Mouse (Mus musculus) liver, postnatal 0 days (tissue): ENCODE data around the gene Tmtc1. TPM values are rescaled to one million over a fixed set of nuclear protein-coding genes. Genes with fewer than 3 reads are reported as not detected.

Source experiments
- ATAC-seq: fragments of 200-750 bp; cut with Nextera tagmentation; 2 replicates; pipeline ENCODE4 v1.8.0; 2017; ENCODE audit warnings: mild to moderate bottlenecking, moderate library complexity
- DNase-seq: peaks from one replicate; pipeline ENCODE4 v3.0.0-alpha.2; 2016
- H3K27ac ChIP-seq: fragments of 300-500 bp; sonication (generic); 2 replicates; pipeline ENCODE4 v1.5.1; 2014; ENCODE audit warnings: antibody characterized with exemption, moderate library complexity, mild to moderate bottlenecking, low read depth
- H3K27me3 ChIP-seq: fragments of 300-500 bp; sonication (generic); 2 replicates; pipeline ENCODE4 v1.6.1; 2014; ENCODE audit warnings: low read length, control low read depth, mixed read lengths; ENCODE audit not compliant: insufficient read depth
- H3K36me3 ChIP-seq: fragments of 300-500 bp; sonication (generic); replicated peaks from 2 replicates; pipeline ENCODE4 v1.6.1; 2014; ENCODE audit warnings: mild to moderate bottlenecking, control low read depth, low read length, moderate library complexity, mixed read lengths; ENCODE audit not compliant: insufficient read depth
- H3K4me1 ChIP-seq: fragments of 300-500 bp; sonication (generic); 2 replicates; pipeline ENCODE4 v1.6.1; 2014; ENCODE audit warnings: antibody characterized with exemption, mild to moderate bottlenecking, control low read depth; ENCODE audit not compliant: insufficient read depth
- H3K4me2 ChIP-seq: fragments of 300-500 bp; sonication (generic); 2 replicates; pipeline ENCODE4 v1.6.1; 2014; ENCODE audit warnings: low read depth, mild to moderate bottlenecking, low read length, moderate library complexity, mixed read lengths
- H3K4me3 ChIP-seq: fragments of 300-500 bp; sonication (generic); 2 replicates; pipeline ENCODE4 v1.5.1; 2014; ENCODE audit warnings: low read depth, low read length
- H3K9ac ChIP-seq: fragments of 300-500 bp; sonication (generic); replicated peaks from 2 replicates; pipeline ENCODE4 v1.6.1; 2014; ENCODE audit warnings: mild to moderate bottlenecking, moderate library complexity
- H3K9me3 ChIP-seq: fragments of 300-500 bp; sonication (generic); 2 replicates; pipeline ENCODE4 v1.6.1; 2016; ENCODE audit warnings: mild to moderate bottlenecking, control low read depth, low read length, mixed read lengths
- CTCF ChIP-seq: sonication (generic); IDR thresholded peaks from 2 replicates; pipeline ENCODE4 v1.5.1; 2016; ENCODE audit warnings: antibody characterized with exemption, low read depth
- EP300 ChIP-seq: IDR thresholded peaks from 2 replicates; pipeline ENCODE4 v1.6.1; 2016; ENCODE audit warnings: antibody characterized with exemption, low read depth, mild to moderate bottlenecking
- WGBS: fragments of 180-500 bp; shearing (Covaris S2); extraction: QIAGEN DNeasy Blood & Tissue Kit; methylation state at CpG from one replicate; pipeline ENCODE4 v1.1.7; 2014; ENCODE audit not compliant: insufficient replicate concordance; 5-methylcytosine and 5-hydroxymethylcytosine counted together
- polyA plus RNA-seq: library from polyadenylated mRNA; unstranded; fragments of >200 nt; fragmentation: Nextera tagmentation; extraction: Ambion mirVana; gene quantifications from 2 replicates; pipeline ENCODE4 v1.2.1, GENCODE M21; 2015

Gene Tmtc1
- polyA plus RNA-seq, 1 experiment from 2014 or later = 0.12 TPM

DNA sequence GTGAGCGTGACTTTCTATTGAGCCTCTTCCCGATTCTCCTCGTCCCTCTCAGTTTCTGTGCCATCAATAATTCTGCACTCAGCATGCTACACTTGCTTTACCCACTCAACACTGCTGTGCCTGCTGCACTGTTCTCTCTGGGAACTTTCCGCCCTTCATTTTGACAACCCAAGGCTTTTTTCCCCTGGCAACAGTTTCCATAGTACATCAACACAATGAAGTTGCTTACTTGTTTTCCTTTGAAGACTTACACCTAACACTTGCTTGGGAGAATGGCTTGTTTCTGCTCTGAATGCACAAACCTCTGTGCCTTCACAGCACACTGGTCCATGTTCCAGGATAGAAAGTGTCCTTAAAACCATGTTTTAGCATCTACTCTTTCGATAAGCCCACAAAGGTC is 46.9 kb downstream of the Tmtc1 start:
- 84% methylated on average over 5 of the region's 5 CpGs for WGBS
- no peaks in the 10 kb centered on the region for H3K4me1 ChIP-seq

DNA sequence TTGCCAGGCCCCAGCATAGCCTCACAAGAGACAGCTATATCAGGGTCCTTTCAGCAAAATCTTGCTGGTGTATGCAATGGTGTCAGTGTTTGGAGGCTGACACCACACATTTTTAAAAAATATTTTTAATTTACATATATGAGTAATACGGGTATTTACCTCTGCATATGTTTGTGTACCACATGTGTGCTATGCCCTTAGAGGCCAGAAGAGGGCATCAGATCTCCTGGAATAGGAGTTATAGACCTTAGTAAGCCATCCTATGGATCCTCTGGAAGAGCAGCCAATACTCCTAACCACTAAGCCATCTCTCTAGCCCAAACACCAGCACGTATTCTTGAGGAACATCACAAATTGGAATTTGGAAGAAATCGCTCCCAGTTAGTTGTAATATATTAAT is 48.9 kb downstream of the Tmtc1 start:
- Histone ChIP-seq H3K4me1 (no peaks in the 10 kb centered on the region), H3K9me3 (no peaks in the 10 kb centered on the region)

More for the DNA sequence above, 46.9 kb downstream of the Tmtc1 start:
- Histone ChIP-seq H3K4me2 (no peak overlapping the region), H3K9ac (no peak overlapping the region), H3K9me3 (no peaks in the 10 kb centered on the region), H3K27ac (no peak overlapping the region), H3K4me3 (no peak overlapping the region), H3K27me3 (no peaks in the 10 kb centered on the region), H3K36me3 (no peaks in the 10 kb centered on the region)
- ATAC-seq = no peak
- TF ChIP-seq CTCF (no peak), EP300 (no peak)
- no peak for DNase-seq

DNA sequence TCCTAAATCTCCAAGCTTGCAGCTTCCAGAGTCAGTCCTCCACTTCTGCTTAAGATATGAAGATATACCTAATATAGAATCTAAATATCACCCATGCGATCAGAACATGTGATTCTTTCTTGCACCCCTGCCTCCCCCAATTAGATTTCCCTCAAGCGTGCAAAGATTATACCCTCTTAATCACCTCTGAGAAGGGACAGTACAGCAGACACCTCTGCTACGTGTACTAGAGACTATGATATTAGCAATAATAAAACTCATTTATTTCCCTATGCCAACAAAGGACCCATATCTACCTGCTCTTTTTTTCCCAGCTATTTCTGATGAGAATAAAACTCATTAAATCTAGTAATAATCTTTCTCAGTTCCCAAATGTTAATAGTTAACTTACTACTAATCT is 49.9 kb downstream of the Tmtc1 start:
- Histone ChIP-seq H3K27me3 (no peaks in the 10 kb centered on the region), H3K27ac (no peak overlapping the region), H3K4me2 (no peak overlapping the region), H3K4me3 (no peak overlapping the region), H3K9me3 (no peaks in the 10 kb centered on the region), H3K9ac (no peak overlapping the region), H3K36me3 (no peaks in the 10 kb centered on the region), H3K4me1 (no peaks in the 10 kb centered on the region)
- WGBS = 80% methylated on average over 3 of the region's 3 CpGs
- TF ChIP-seq EP300 (no peak), CTCF (no peak)
- DNase-seq (no peak), ATAC-seq (no peak)

More for the DNA sequence above, 48.9 kb downstream of the Tmtc1 start:
- 75% methylated on average over 3 of the region's 3 CpGs for WGBS
- no peaks in the 10 kb centered on the region for H3K27me3 ChIP-seq
- H3K4me3 ChIP-seq = no peak overlapping the region
- ATAC-seq (no peak), DNase-seq (no peak)
- H3K27ac ChIP-seq = no peak overlapping the region
- TF ChIP-seq CTCF = peak; percentile 49
- TF ChIP-seq EP300 = no peak
- H3K36me3 ChIP-seq = no peaks in the 10 kb centered on the region
- no peak overlapping the region for H3K4me2 ChIP-seq
- H3K9ac ChIP-seq = no peak overlapping the region

DNA sequence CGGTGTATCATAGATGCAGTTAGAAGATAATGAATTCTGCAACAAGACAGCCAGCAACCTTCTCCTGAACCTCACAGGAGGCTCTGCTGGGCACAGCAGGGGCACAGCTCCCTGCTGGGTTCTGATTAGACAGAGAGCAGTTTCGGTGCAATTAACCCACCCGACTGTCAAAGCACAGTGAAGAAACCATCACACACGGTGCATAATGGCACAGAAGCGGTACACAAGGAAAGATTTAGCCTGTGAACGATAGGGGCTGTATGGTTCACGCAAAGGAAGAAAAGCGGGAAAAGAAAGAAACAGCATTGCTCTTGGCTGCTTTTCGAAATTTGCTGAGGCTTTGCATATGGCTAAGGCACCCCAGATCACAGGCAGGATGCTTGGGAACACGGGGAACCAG is 52.0 kb downstream of the Tmtc1 start:
- TF ChIP-seq EP300 (no peak), CTCF (no peak)
- 59% methylated on average over 10 of the region's 10 CpGs for WGBS
- H3K36me3 ChIP-seq = no peaks in the 10 kb centered on the region

DNA sequence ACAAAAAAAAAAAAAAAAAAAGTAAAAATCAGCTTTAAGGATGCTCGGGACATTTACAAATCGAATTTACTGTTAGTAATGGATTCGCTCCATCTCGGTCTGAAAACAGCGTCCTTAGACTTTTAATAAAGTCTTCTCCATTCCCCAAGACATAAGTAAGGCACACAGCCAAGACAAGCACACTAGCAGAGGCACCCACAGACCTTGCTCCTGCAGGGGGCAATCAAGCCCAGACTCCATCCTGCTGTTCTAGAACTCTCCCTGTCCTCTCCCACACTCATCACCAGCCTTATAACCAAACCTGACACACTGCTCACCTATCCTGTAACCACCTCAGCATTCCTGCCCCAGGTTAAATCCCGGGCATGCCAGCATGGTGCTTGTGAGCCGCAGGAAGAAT is 52.9 kb downstream of the Tmtc1 start:
- no peak for DNase-seq
- no peak for TF ChIP-seq CTCF
- TF ChIP-seq EP300 = no peak
- H3K27me3 ChIP-seq = no peaks in the 10 kb centered on the region
- no peak for ATAC-seq
- H3K9me3 ChIP-seq = no peaks in the 10 kb centered on the region
- H3K9ac ChIP-seq = no peak overlapping the region
- H3K4me1 ChIP-seq = no peaks in the 10 kb centered on the region
- H3K4me2 ChIP-seq = no peak overlapping the region
- no peaks in the 10 kb centered on the region for H3K36me3 ChIP-seq
- no peak overlapping the region for H3K27ac ChIP-seq
- no peak overlapping the region for H3K4me3 ChIP-seq
- 84% methylated on average over 7 of the region's 7 CpGs for WGBS

More for the DNA sequence above, 52.0 kb downstream of the Tmtc1 start:
- no peak for DNase-seq
- Histone ChIP-seq H3K27me3 (no peaks in the 10 kb centered on the region), H3K4me2 (no peak overlapping the region), H3K27ac (no peak overlapping the region), H3K9me3 (no peaks in the 10 kb centered on the region), H3K4me1 (no peaks in the 10 kb centered on the region), H3K9ac (no peak overlapping the region), H3K4me3 (no peak overlapping the region)
- no peak for ATAC-seq

DNA sequence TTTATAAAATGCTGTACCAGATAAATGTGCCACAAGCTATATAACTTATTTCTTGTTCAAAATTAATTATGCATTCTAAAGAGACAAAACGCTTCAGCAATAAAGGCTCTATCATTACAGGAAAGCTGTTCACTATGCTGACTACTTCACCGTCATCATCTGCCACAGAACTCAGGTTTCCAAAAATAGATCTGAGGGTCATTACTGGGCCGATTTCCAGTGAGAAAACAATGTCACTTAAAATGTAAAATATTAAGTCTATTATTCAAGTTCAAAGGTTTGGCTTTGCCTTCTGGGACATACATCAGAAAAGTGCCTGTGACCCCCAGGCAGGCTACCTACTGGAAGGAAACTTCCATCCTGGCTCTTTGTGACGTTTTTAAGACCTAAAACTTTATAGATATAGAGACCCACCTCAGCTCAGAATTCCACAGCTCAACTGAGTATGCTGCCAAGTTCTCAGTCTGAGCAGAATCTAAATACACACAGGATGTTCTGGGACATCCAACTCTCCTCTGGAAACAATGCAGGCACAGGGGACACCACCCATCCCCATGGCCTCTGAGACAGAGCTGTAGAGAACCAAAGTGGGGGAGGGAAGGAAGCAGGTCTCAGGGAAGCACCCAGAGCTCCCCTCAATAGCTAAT is 53.4 kb downstream of the Tmtc1 start:
- no peak overlapping the region for H3K4me2 ChIP-seq
- H3K27me3 ChIP-seq = no peaks in the 10 kb centered on the region
- H3K4me1 ChIP-seq = no peaks in the 10 kb centered on the region
- no peak for DNase-seq
- 41% methylated on average over 4 of the region's 4 CpGs for WGBS
- no peak for ATAC-seq
- TF ChIP-seq EP300 (no peak), CTCF (no peak)
- no peaks in the 10 kb centered on the region for H3K36me3 ChIP-seq
- H3K9ac ChIP-seq = no peak overlapping the region
- no peak overlapping the region for H3K27ac ChIP-seq
- no peaks in the 10 kb centered on the region for H3K9me3 ChIP-seq
- no peak overlapping the region for H3K4me3 ChIP-seq
